Mouse (Mus musculus): ENCODE measurements around the gene Hdhd3. TPM values are rescaled to one million over a fixed set of nuclear protein-coding genes. Genes with fewer than 3 reads are reported as not detected.

The Hdhd3 gene
- total RNA-seq (2023): 1 to 10 TPM; 1.1 to 1.2 TPM

GRCm38 (mm10) chr4:62503374-62503970, at the start of gene Hdhd3:
TSS of gene Hdhd3 (minus strand) at chr4:62503467.

GRCm38 (mm10) chr4:62524651-62525488, 21.6 kb upstream of the Hdhd3 start, which contains the start of the genes Pole3 and 4933430I17Rik:
TSS of gene Pole3 (minus strand) at chr4:62525068.
TSS of gene 4933430I17Rik (plus strand) at chr4:62525369.

DNA sequence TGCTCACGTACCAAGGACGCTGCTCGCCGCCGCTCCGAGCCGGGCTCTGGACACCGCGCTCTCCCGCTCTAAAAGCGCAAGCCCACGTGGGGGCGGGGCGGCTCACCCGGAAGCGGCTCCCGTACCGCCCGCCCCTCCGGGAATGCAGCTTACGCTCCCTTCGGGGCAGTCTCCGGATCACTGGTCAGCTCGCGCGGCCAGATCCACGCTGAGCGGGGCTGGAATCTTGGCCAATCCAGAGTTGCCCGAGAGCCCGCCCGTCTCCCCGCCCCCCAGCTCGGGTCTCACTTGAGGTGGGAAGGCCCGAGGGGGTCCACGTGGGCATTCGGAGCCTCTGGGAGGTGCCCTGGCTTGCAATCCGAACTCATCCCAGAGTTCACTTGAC, 16.6 kb upstream of the Hdhd3 start, which contains the start of gene Alad:
Gene Alad, minus strand, starts transcription at position 70 of the 385 bp plus-strand sequence.

GRCm38 (mm10) chr4:62479937-62480708, 23.1 kb downstream of the Hdhd3 start, which contains the start of gene Bspry:
TSS of gene Bspry (plus strand) at chr4:62480053.

GRCm38 (mm10) chr4:62470598-62471051, 32.6 kb downstream of the Hdhd3 start, which contains the start of gene Wdr31:
TSS of gene Wdr31 (minus strand) at chr4:62470896.

Other genes with a start within 250 kb of the Hdhd3 start
- gene Slc31a2, start 240.9 kb downstream of the Hdhd3 start, total RNA-seq (2023): 10 to 100 TPM; 51.4 to 57.8 TPM
- gene Fkbp15, start 142.9 kb downstream of the Hdhd3 start, total RNA-seq (2023): 10 to 100 TPM; 83.4 to 94.3 TPM
- gene Slc31a1, start 142.7 kb downstream of the Hdhd3 start, total RNA-seq (2023): 10 to 100 TPM; 12.1 to 13.3 TPM
- gene Cdc26, start 94.8 kb downstream of the Hdhd3 start, total RNA-seq (2023): 10 to 100 TPM; 36.9 to 41.2 TPM
- gene Prpf4, start 94.7 kb downstream of the Hdhd3 start, total RNA-seq (2023): 1 to 10 TPM; 7.9 to 8.9 TPM
- gene Rnf183, start 68.2 kb downstream of the Hdhd3 start, total RNA-seq (2023): not detected
- 1 to 10 TPM in 1 of 2 experiments, not detected in 1; 1.5 TPM for gene Wdr31, start 32.6 kb downstream of the Hdhd3 start, total RNA-seq (2023)
- under 1 TPM; 0.42 to 0.82 TPM for gene Bspry, start 23.4 kb downstream of the Hdhd3 start, total RNA-seq (2023)
- gene Alad, start 16.5 kb upstream of the Hdhd3 start, total RNA-seq (2023): 10 to 100 TPM; 12.3 to 32.6 TPM
- gene Pole3, start 21.6 kb upstream of the Hdhd3 start, total RNA-seq (2023): 10 to 100 TPM; 16.3 to 21.8 TPM
- under 1 TPM in 1 of 2 experiments, not detected in 1; 0.38 TPM for gene 4933430I17Rik, start 21.9 kb upstream of the Hdhd3 start, total RNA-seq (2023)
- gene Rgs3, start 56.4 kb upstream of the Hdhd3 start, total RNA-seq (2023): 10 to 100 TPM; 78.1 to 86.0 TPM